Mouse (Mus musculus): Measurements from ENCODE around the gene Psmb11.

Gene Psmb11

DNA sequence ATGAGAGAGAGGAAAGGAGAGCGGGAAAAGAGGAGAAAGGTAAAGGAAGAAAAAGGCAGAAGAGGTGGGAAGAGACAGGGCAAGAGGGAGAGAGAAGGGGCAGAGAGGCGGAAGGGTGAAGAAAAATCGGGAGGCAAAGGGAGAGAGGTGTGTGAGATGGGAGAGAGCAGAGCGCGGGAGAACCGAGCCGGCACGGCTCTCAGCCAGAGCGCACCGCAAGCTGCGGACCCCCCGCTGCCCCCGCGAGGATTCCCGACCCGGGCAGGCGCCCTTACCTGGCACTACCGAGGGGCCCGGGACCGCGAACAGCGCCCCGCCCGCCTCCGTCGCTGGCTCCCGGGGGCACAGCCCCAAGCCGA, 19.7 kb downstream of the Psmb11 start, which contains the start of gene Gm17606:
Gene Gm17606 (plus strand): TSS at position 7 of the 359 bp plus-strand sequence.
- DNase-seq (ENCODE audit: low read depth, low spot score) = no peak

DNA sequence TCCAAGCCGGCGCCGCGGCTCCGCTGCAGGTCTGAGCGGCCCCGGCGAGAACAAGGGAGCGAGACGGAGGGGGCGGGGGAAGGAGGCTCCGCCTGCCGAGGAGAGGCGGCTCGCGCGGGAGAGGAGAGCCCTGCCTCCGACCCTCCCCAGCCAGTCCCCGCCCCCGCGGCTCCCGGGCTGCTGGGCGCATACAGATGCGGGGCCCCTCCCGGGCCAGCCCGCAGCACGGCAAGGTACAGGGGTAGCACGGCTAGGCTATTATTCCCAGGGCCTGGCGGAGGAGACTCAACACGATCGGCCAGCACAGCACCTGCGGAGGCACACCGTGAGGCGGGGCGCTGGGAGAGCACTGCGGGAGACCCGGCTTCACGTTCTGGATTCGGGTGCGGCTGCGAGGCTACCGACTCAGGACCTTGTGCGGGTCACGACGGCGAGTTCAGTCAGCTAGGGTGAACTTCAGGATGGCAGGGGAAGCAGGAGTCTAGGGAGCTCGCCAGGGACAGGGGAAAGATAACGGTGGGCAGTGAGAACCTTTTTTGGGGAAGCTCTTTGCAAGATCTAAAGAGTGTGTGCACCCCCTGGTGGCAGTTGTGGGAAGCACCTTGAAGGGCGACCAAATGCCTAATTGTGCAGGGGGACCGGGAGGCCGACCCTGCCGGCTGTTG, 20.2 kb downstream of the Psmb11 start, which contains the start of gene Cdh24:
Gene Cdh24 (minus strand): TSS at position 60 of the 665 bp plus-strand sequence.
- DNase-seq (ENCODE audit: low read depth, low spot score) = no peak

DNA sequence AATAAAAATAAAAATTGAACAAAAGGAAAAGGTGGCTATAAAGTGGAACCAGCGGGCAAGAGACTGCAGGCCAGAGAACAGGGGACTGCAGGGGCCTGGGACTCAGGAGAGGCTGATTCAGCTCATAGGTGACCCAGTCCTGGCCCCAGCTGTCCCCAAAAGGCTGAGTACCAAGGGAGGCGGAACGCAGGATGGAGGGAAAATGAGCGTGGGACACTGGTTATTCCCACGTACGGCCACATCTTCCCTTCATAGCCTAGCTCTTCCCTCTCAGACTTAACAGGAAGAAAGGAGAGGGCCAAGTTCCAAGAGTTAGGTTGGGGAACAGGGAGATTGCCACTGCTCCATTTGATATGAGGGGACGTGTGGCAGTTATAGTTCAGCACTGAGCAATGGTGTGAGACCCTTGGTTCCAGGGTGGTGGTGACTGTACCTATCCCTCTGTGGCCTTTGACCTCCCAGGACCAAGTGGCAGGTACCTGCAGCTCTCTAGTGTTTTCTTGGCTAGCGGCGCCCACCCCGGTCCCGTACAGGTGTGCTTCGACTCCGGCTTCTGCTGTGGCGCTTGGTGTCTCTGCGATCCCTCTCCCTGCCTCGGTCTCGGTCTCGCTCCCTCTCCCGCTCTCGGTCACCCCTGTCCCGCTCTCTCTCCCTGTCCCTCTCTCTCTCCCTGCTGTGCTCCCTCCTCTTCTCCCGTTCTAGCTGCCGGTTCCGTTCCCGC, 21.2 kb downstream of the Psmb11 start:
- DNase-seq (ENCODE audit: low read depth, low spot score) = no peak

DNA sequence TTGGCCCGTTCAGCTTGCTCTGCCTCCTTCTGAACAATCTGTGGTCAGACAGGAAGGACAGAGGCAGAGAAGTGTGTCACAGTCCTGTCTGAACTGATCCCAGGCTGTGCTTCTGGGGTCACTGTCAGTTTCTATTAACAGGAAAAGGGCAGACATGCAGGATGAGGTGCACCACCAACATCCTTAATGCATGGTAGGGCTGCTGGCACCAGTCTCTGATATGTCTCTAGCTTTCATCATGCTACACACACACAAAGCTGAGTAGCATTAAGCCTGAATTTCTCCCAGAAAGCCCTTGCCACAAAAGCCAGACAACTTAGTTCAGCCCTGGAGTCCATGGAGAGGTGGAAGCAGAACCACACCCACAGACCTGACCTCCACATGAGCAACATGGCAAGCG, 21.8 kb downstream of the Psmb11 start:
- no peak for DNase-seq (ENCODE audit: low read depth, low spot score)

DNA sequence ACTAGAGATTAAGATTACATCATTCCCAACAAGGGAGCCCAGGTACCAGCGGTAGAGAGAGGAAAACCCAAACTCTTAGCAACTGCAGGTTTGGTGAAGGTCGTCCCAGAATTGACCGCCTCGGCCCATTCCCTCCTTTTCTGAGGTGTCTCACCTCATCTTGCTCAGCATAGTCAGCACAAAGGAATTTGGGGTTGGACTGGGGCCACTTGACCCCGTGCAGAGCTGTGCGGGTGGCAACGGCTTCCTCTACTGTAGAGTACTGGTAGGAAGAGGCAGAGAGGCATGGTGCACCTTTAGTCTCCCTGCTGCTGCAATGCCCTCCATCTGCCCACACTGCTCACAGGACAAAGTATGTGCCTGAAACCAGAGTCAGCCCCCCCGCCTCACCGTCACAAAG, 23.1 kb downstream of the Psmb11 start:
- no peak for DNase-seq (ENCODE audit: low read depth, low spot score)

DNA sequence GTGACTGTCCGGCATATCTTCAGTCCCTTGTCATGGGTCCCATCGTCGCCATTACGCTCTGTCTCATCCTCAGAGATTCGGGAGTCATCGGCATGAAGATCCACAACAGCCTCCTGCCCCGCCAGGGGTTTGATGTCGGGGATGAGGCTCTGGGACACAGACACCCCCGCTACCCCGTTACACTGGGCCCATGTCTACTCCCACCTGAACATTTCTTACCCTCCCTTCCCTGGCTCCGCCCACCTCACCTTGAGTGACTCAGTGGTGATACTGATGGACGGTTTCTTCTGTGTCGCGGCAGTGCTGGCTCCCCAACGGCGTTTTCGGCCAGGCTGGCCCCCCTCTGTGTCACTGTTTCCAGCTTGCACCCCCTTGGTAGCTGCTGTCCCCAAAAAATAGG, 25.2 kb downstream of the Psmb11 start:
- DNase-seq (ENCODE audit: low read depth, low spot score) = no peak

DNA sequence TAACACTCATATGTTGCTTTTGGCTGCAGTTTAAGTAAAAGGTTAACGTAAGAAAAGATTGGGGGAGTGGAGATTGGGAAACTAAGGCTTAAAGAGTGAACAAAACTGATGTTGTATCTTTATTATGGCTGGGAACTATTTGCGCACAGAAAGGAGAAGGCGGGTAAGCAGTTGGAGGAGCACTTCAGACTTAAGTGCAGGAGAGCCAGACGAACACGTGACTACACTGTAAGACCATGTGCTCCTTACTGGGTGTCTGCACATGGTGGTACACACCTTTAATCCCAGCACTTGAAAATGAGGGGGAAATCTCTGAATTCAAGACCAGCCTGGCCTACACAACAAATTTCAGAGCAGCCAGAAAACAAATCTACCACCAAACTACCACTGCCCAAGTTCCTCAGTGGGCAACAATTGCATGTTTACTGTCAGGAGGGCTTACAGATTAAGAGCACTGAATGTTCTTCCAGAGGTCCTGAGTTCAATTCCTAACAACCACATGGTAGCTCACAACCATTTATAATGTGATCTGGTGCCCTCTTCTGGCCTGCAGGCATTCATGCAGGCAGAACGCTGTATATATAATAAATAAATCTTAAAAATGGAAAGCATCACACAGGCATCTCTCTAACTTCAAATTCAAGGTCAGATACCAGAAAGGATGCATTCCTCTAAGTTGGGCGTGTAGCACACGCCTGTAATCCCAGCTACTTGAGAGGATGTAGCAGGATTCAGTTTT, 25.8 kb downstream of the Psmb11 start:
- no peak for DNase-seq (ENCODE audit: low read depth, low spot score)

DNA sequence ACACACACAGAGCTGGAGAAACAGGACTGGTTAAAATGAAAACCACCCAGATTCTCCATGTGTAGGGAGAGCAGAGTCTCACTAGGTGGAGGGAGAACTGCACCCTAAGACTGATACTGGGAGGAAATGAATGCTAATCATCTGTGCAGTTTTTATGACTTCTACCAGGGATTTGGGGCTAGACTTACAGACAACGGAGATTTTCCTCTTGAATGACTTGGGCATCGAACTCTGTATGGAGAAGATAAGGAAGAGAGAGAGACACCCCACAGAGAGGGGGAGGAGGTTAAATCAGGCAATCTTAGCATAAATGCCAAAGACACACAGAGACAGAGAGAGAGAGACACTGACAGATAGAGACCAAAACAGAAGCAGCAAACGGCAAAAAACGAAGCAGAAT, 26.7 kb downstream of the Psmb11 start:
- DNase-seq (ENCODE audit: low read depth, low spot score) = no peak

DNA sequence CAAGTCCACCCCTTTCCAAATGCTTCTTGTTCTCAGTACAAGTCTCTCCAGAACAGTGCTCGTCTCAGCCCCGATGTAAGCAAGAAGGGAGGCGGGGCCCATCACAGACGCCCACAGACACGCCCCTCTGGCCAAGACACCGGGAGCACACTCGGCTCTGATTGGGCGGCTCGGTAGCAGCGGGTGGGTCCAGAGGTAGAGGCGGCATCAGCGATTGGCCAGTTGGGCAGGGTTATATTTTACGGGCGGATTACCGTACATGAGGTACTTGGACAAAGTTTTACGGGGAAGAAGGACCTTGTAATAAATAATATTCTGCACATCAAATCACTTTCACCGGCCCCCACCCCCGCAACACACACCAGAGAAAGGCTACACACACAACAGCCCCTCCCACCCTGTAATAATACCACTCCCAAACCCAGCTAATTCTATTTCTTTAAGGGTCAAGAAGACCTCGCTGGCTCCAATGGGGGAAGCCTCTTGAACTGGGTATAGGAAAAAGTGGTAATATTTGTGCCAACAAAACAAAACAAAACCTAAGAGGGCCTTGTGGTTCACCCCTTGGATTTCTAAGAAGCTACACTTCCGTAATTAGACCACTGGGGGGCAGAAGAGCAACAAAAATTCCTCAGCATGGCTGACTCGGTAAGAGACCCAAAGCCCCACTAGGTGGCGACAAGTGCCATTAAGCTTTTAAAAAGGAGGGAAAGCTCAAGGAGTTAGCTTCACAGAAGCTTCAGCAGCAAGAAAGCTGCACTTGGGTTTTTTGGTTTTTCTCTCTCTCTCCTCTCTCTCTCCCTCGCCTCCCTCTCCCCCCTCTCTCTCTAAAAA, 29.6 kb downstream of the Psmb11 start:
- peak; percentile 92 for DNase-seq (ENCODE audit: low read depth, low spot score)

DNA sequence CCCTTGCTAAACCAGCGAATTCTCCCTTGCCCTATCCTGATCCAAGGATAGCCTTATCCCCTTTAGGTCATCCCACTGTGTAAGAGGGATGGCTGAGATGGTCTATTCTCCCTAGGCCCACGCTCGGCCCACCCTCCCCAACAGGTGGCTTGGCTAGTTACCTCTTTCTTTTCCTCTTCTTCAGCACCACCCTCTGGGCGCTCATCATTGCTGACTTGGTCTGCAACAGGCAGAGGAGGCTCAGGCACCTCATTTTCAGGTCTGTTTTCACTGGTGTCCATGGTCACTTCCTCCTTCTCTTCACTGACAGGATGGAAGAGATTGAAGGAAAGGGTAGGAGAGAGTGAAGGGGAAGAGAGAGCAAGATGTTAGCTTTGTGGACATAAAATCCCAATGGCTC, 30.3 kb downstream of the Psmb11 start:
- no peak for DNase-seq (ENCODE audit: low read depth, low spot score)

DNA sequence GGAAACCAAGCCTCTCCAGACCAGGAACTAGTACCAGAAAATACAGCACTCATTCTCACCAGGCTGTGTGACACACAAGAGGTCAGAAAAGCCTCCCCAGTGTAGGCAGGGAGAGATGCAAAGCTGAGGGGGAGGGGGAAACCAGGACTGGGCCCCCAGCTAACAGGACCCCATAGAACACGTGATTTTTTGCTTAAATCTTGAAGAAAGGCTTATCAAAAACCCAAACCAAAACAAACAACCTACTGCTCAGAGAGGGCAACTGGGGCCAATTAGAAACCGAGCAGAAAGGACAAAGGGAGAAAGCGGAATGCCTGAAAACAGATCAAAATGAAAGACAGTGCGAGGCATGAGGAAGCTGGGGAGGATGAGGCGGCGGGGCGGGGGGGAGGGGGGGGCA, 31.6 kb downstream of the Psmb11 start:
- no peak for DNase-seq (ENCODE audit: low read depth, low spot score)

DNA sequence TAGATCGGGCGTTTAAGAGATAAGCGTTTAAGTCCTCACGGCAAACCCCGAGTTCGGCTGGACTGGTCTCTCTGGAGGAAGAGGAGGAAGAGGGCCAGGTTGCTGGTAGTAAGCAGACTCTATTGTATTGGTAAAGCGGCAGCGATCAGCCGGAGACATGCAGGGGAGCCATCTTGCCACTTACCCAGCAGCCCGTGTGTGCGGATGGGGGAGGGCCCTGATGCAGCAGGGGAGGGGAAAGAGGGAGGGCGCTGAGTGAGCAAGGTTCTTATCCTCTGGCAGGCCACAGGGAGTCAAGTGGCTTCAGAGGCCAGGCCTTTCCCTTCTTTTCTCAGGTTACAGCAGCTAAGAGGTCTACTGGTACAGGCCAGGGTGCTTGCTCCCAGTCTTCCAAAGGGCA, 32.3 kb downstream of the Psmb11 start:
- peak; percentile 74 for DNase-seq (ENCODE audit: low read depth, low spot score)

DNA sequence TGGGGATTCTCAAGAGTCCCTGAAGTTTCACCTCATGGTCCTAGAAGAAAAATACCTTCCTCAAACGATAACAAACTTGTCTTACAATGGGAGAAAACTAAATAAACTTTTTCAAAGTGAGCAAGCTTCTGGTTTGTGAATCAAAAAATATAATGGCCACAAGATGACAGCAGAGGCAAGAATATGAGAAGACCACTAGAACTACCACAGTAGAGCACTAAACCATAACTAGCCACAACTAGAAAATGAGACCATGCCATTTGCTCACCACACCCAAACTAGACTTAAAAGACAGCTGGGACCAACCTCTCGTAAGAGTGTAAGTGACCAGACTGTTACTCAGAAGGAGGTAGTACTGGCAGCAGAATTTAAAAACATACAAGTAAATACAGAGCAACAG, 38.8 kb downstream of the Psmb11 start:
- DNase-seq (ENCODE audit: low read depth, low spot score) = no peak

DNA sequence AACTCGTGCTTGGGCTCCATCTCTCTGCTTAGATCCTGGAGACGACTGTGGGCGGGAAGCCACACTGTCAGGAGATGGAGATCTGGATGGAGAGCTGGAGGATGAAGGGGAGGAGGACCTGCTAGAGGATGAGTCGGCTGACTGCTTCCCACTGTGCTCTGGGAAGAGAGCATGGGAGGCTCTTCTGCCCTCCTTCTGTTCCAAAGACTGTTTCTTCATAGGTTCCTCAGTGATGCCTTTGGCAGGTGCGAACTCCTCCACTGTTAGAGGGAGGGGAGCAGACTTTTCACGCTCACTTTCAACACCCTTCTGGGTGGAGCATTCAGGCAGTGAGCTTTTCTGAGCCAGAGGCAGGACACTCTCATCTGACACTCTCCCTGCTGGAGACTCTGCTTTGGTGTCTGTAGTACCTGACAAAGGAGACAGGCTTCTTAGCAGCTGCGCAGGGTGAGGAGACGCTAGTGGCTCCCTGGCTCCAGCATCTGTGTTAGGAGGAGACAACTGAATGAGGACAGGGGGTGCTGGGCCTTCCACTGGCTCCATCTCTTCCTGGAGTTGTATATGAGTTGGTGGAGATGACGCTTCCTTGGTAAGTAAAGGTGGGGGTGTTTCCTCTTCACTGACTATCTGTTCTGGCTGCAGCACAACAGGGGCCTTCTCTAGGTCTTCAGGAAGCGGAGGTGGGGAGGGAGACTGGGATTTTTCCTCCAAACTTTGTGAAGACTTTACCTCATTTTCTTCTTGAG, 43.4 kb downstream of the Psmb11 start:
- DNase-seq (ENCODE audit: low read depth, low spot score) = peak; percentile 81

DNA sequence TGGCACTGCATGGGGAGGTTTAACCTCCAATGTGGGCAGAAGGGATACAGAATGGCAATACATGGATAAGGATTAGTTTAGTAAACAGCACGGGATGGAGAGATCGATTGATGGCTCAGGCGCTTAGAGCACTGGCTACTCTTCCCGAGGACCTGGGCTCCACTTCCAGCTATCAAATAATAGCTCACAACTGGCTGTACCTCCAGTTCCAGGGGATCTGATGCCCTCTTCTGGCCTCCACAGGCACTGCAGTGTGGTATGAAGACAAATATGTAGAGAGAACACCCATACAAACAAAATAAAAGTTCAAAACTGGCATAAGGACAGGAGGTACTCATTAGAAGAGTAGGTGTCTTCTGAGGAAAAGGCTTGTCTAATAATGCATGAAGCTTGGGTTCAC, 48.1 kb downstream of the Psmb11 start:
- DNase-seq (ENCODE audit: low read depth, low spot score) = no peak

DNA sequence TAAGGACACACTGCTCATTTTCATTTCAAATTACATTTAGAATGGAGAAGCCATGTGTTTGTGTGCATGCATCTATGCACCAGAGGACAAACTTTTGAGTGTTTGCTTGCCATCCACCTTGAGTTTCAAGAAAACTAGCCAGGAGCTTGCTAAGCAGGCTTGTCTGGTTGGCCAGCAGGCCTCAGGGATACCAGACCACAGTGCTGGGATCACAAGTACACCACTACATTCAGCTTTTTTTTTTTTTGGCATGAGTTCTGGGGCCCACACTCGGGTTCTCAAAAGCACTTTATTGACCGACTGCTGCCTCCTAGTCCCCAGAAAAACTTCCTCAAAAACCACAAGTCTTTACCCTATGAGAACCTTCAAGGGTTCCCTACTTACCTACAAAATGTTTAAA, 53.1 kb downstream of the Psmb11 start:
- DNase-seq (ENCODE audit: low read depth, low spot score) = no peak

DNA sequence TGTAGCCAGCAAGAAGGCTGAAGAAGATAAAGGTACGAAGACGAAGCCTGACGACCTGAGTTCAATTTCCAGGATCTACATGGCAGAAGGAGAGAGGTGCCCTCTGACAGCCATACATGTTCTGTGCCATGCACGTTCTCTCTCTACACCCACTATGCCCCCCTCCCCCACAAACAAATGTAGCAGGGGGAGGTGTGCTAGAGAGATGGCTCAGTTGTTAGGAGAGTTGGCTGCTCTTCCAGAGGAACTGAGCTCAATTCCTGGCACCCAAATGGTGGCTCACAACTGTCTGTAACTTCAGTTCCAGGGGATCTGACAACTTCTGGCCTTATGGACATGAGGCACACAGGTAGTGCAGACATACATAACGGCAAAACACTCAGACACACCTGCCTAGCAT, 55.1 kb downstream of the Psmb11 start:
- no peak for DNase-seq (ENCODE audit: low read depth, low spot score)

DNA sequence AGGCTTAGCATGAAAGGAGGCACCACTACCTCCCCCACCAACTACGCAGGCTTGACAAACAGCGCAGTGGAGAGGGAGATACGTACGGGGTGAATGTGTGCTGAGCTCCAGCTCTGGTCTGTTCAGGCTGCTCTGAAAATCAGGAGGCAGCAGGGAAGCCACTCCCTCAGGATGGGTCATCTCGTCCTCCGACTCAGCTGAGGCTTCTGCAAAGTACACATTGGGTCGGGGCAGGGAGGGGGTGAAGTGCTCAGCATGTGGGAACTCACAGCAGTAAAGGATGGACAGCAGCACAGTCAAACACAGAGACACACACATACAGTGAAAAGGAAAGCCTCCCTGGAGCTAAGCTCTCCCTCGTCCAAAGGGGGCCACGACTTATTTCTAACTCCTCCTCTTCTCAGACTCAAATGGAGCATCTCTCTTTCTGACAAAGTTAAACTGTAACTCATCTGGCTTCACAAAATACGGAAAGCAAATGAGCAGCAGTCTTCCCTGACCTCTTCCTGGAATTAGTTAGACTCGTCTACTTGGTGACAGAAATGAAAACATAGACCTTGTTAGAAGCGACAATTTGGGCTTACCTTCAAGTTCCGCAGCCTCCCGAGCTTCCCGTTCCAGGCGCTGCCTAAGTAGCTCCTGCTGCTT, 57.5 kb downstream of the Psmb11 start:
- DNase-seq (ENCODE audit: low read depth, low spot score) = no peak

All from telencephalon, adult 2 months (tissue).